Mouse (Mus musculus) thymus, adult 2 months (tissue): Measurements from ENCODE around the gene Itga2b.

Experiments used
- CTCF ChIP-seq: fragments of 200-500 bp; IDR thresholded peaks from 2 replicates; pipeline ENCODE4 v1.5.1; 2012; ENCODE audit warnings: mild to moderate bottlenecking, control low read depth, low read length, moderate library complexity, borderline replicate concordance; ENCODE audit not compliant: control insufficient read depth, poor library complexity, insufficient read depth; ENCODE audit errors: extremely low read depth
- POLR2A ChIP-seq: fragments of 200-500 bp; IDR thresholded peaks from 2 replicates; pipeline ENCODE4 v1.6.1; 2012; ENCODE audit warnings: mild to moderate bottlenecking, low read length, control low read depth, moderate library complexity; ENCODE audit not compliant: control insufficient read depth, poor library complexity, insufficient read depth; ENCODE audit errors: extremely low read depth

GRCm38 (mm10) chr11:102433866-102434265 lies 36.1 kb downstream of the Itga2b start:
- no peak for TF ChIP-seq CTCF
- TF ChIP-seq POLR2A = no peak
